Mouse (Mus musculus): ENCODE results near the gene Fam107b. TPM values are rescaled to one million over a fixed set of nuclear protein-coding genes. Genes with fewer than 3 reads are reported as not detected.

Gene Fam107b
- polyA plus RNA-seq, 1 experiment from 2014 or later, result 30.3 TPM

DNA sequence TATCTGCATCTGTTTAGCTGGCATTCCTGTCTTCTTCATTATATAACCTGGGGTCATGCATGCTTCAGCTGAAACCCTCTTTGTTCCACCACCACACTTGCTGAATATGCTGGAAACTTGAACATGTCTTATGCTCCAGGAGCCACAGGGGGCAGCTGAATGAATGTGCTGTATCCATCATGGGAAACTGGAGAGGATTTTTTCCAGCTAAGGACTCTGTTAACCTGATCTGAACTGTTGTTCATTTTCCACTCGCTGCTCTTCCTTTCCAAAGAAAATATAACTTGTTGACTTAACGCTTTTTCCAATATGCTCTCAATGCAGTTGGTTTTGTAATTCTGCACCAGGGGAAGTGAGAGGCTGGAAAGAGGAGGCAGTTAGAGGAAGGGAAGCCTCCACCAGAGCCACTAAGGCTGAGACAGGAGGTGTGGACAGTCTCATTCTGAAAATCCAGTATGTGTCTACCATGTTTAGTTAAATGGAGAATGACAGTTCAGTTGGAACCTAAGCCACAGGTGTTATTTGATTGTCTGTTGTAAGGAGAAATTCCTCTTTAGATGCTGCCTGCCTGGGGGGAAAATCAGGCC lies 9.1 kb downstream of the Fam107b start:
- no peak for ATAC-seq (replicated peaks)
- H3K9me3 ChIP-seq, result no peaks in the 10 kb centered on the region
- H3K36me3 ChIP-seq (replicated peaks), result no peaks in the 10 kb centered on the region
- no peaks in the 10 kb centered on the region for H3K27me3 ChIP-seq (replicated peaks)
- no peak overlapping the region for H3K4me2 ChIP-seq
- H3K9ac ChIP-seq, result no peak overlapping the region
- H3K4me1 ChIP-seq, result no peaks in the 10 kb centered on the region
- H3K27ac ChIP-seq, result no peak overlapping the region
- no peak overlapping the region for H3K4me3 ChIP-seq
- 79% methylated on average over 2 of the region's 2 CpGs for WGBS

DNA sequence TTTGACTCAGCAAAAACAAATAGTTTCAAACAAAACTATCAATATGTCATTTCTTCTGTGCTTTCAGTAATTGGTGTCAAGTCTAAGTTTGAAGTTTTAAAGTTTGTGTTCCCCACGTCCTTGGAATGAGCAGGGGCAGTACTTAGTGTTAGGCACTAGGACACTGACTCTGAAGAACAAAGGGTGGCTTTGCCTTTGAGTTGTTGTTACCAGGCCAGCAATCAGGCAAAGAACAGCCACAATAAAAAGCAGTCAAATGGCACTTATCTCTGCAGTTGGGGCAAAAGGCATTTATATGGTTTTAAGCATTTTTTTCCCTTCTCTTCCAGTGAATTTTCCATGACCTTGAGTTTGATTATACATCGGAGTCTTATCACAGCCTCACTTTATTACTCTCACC lies 12.5 kb downstream of the Fam107b start:
- Histone ChIP-seq H3K4me3 (no peak overlapping the region), H3K27me3 (replicated peaks) (no peaks in the 10 kb centered on the region), H3K4me1 (no peaks in the 10 kb centered on the region), H3K27ac (no peak overlapping the region), H3K9me3 (no peaks in the 10 kb centered on the region), H3K4me2 (no peak overlapping the region), H3K36me3 (replicated peaks) (no peaks in the 10 kb centered on the region), H3K9ac (no peak overlapping the region)
- 79% methylated on average over 2 of the region's 2 CpGs for WGBS
- no peak for ATAC-seq (replicated peaks)

- Histone ChIP-seq H3K9ac (no peak overlapping the region), H3K9me3 (no peaks in the 10 kb centered on the region), H3K4me3 (no peak overlapping the region), H3K36me3 (replicated peaks) (no peaks in the 10 kb centered on the region), H3K4me2 (no peak overlapping the region), H3K27me3 (replicated peaks) (no peaks in the 10 kb centered on the region), H3K4me1 (no peaks in the 10 kb centered on the region), H3K27ac (no peak overlapping the region)
- WGBS, result 83% methylated on average over 3 of the region's 3 CpGs
- ATAC-seq (replicated peaks), result no peak
Observed at GRCm38 (mm10) chr2:3585231-3585783, 15.0 kb downstream of the Fam107b start.

DNA sequence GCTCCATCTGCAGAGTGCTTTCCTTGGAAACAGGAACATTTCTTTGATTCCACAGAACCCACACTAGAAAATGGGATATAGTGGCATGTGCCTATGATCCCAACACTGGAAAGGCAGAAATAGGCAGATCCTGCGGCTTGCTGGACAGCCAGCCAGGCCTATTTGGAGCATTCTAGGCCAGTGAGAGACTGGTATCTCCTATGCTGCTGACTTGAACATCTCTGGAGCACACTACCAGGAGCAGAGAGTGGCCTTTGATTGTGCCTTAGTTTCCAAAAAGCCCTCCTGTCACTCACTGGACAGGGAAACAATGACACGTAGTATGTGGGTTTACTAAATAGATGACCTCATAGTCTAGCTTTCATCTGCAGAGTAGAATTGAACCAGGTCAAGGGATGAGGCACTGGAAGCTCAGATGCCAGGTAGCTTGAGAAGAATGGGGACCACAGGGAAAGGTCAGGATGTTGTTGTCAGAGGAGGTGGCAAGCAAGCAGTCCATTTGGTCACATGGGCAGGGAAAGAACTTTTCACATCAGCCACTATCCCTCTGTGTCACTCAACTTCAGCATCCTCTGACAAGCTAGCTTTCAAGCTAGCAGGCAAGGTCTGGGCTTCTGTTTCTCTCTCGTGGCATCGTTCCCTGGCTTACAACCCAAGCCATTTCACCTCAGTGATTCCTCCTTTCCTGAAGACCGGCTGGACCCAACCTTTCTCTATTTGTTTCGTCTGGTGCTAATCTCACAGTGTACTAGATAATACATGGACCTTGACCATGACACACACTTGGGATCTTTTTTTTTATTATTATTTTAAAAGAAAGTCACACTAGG lies 20.0 kb downstream of the Fam107b start:
- no peak overlapping the region for H3K27ac ChIP-seq
- no peaks in the 10 kb centered on the region for H3K27me3 ChIP-seq (replicated peaks)
- H3K36me3 ChIP-seq (replicated peaks), result no peaks in the 10 kb centered on the region
- H3K9me3 ChIP-seq, result no peaks in the 10 kb centered on the region
- H3K4me3 ChIP-seq, result no peak overlapping the region
- no peak overlapping the region for H3K4me2 ChIP-seq
- WGBS, result 88% methylated on average over 6 of the region's 6 CpGs
- H3K4me1 ChIP-seq, result no peaks in the 10 kb centered on the region
- H3K9ac ChIP-seq, result no peak overlapping the region
- ATAC-seq (replicated peaks), result no peak

GRCm38 (mm10) chr2:3590916-3591197 lies 20.6 kb downstream of the Fam107b start:
- no peaks in the 10 kb centered on the region for H3K36me3 ChIP-seq (replicated peaks)
- no peak overlapping the region for H3K4me2 ChIP-seq
- no peaks in the 10 kb centered on the region for H3K4me1 ChIP-seq
- no peaks in the 10 kb centered on the region for H3K9me3 ChIP-seq
- no peak for ATAC-seq (replicated peaks)
- H3K27ac ChIP-seq, result no peak overlapping the region
- H3K9ac ChIP-seq, result no peak overlapping the region
- no peak overlapping the region for H3K4me3 ChIP-seq
- no peaks in the 10 kb centered on the region for H3K27me3 ChIP-seq (replicated peaks)
- WGBS, result 92% methylated on average over 1 of the region's 1 CpGs

- H3K36me3 ChIP-seq (replicated peaks), result no peaks in the 10 kb centered on the region
- no peaks in the 10 kb centered on the region for H3K4me1 ChIP-seq
- no peak overlapping the region for H3K4me2 ChIP-seq
- H3K9me3 ChIP-seq, result no peaks in the 10 kb centered on the region
- no peak overlapping the region for H3K27ac ChIP-seq
- ATAC-seq (replicated peaks), result no peak
- WGBS, result 83% methylated on average over 2 of the region's 2 CpGs
- H3K4me3 ChIP-seq, result no peak overlapping the region
- H3K27me3 ChIP-seq (replicated peaks), result no peaks in the 10 kb centered on the region
- no peak overlapping the region for H3K9ac ChIP-seq
Observed at GRCm38 (mm10) chr2:3594663-3595318, 24.5 kb downstream of the Fam107b start.

DNA sequence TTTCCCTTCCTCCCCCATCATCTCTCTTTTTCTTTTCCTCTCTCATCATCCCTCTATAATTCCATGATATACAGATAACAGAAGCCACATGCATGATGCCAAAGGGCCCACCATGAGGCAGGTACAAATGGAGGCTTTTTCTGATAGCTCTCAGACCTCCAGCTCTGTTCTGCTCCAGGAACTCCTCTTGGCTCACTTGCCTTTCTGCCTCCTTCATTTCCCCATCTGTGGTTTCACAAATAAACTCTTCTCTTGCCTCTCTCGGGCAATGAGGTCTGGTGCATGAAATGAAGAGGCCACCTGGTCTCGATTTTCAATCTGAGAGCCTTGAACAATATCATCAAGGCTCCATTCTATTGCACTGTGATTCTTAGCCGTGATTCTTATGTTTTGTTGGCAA lies 30.1 kb downstream of the Fam107b start:
- no peak for ATAC-seq (replicated peaks)
- H3K36me3 ChIP-seq (replicated peaks), result no peaks in the 10 kb centered on the region
- H3K27me3 ChIP-seq (replicated peaks), result no peaks in the 10 kb centered on the region

GRCm38 (mm10) chr2:3602599-3602998 lies 32.3 kb downstream of the Fam107b start:
- Histone ChIP-seq H3K4me2 (no peak overlapping the region), H3K4me3 (no peak overlapping the region), H3K27ac (no peak overlapping the region), H3K27me3 (replicated peaks) (no peaks in the 10 kb centered on the region), H3K4me1 (no peaks in the 10 kb centered on the region), H3K9ac (no peak overlapping the region), H3K36me3 (replicated peaks) (no peaks in the 10 kb centered on the region), H3K9me3 (no peaks in the 10 kb centered on the region)
- ATAC-seq (replicated peaks), result no peak
- 89% methylated on average over 3 of the region's 3 CpGs for WGBS

More for the DNA sequence above, 30.1 kb downstream of the Fam107b start:
- Histone ChIP-seq H3K4me3 (no peak overlapping the region), H3K27ac (no peak overlapping the region), H3K9ac (no peak overlapping the region), H3K4me1 (no peaks in the 10 kb centered on the region), H3K9me3 (no peaks in the 10 kb centered on the region), H3K4me2 (no peak overlapping the region)
- WGBS, result 72% methylated on average over 3 of the region's 3 CpGs

DNA sequence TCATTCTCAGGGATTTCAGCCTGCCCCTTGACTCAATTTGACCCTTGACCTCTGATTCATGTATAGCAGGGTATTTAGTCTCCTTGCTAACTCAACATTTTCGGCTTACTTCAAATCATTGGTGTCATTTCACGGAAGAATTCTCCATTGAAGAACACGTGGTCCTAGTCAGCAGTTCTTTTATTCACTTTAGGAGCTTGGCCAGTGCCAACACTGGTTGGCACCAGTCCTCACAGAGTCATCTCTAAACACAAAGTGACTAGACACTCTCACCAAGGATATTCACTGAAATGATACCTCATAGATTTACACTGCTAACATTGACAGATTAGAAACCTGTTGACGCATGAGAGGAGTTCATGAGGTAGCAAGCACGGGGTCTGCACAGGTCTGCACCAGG lies 32.9 kb downstream of the Fam107b start:
- 88% methylated on average over 5 of the region's 5 CpGs for WGBS
- no peak for ATAC-seq (replicated peaks)
- H3K27ac ChIP-seq, result no peak overlapping the region

GRCm38 (mm10) chr2:3608868-3609854 lies 38.9 kb downstream of the Fam107b start:
- Histone ChIP-seq H3K27ac (0 out of 2 replicates have a peak overlapping the region, but pooled peaks have one; percentile 3), H3K9me3 (no peaks in the 10 kb centered on the region), H3K4me3 (no peak overlapping the region), H3K27me3 (replicated peaks) (no peaks in the 10 kb centered on the region), H3K9ac (no peak overlapping the region), H3K4me2 (no peak overlapping the region), H3K36me3 (replicated peaks) (no peaks in the 10 kb centered on the region), H3K4me1 (0 out of 2 replicates have a peak, but pooled peaks cover 3% of the 10 kb centered on the region)
- WGBS, result 45% methylated on average over 8 of the region's 8 CpGs
- ATAC-seq (replicated peaks), result peak; percentile 85

More for the DNA sequence above, 32.9 kb downstream of the Fam107b start:
- H3K4me2 ChIP-seq, result no peak overlapping the region
- H3K4me1 ChIP-seq, result no peaks in the 10 kb centered on the region
- H3K4me3 ChIP-seq, result no peak overlapping the region
- H3K36me3 ChIP-seq (replicated peaks), result no peaks in the 10 kb centered on the region
- H3K27me3 ChIP-seq (replicated peaks), result no peaks in the 10 kb centered on the region
- no peak overlapping the region for H3K9ac ChIP-seq
- no peaks in the 10 kb centered on the region for H3K9me3 ChIP-seq

GRCm38 (mm10) chr2:3618446-3618845 lies 48.2 kb downstream of the Fam107b start:
- H3K27ac ChIP-seq, result no peak overlapping the region
- H3K27me3 ChIP-seq (replicated peaks), result no peaks in the 10 kb centered on the region
- H3K36me3 ChIP-seq (replicated peaks), result no peaks in the 10 kb centered on the region
- H3K4me1 ChIP-seq, result no peaks in the 10 kb centered on the region
- H3K4me2 ChIP-seq, result no peak overlapping the region
- WGBS, result 94% methylated on average over 1 of the region's 1 CpGs
- H3K9me3 ChIP-seq, result no peaks in the 10 kb centered on the region
- ATAC-seq (replicated peaks), result no peak
- no peak overlapping the region for H3K4me3 ChIP-seq
- H3K9ac ChIP-seq, result no peak overlapping the region

- whole genome bisulfite sequencing, result 83% methylated on average over 6 of the region's 6 CpGs
- H3K36me3 ChIP-seq (replicated peaks), result no peaks in the 10 kb centered on the region
- ATAC-seq (replicated peaks), result no peak
- H3K27ac ChIP-seq, result no peak overlapping the region
- no peaks in the 10 kb centered on the region for H3K4me1 ChIP-seq
- no peaks in the 10 kb centered on the region for H3K27me3 ChIP-seq (replicated peaks)
- no peaks in the 10 kb centered on the region for H3K9me3 ChIP-seq
- no peak overlapping the region for H3K4me3 ChIP-seq
- H3K4me2 ChIP-seq, result no peak overlapping the region
- no peak overlapping the region for H3K9ac ChIP-seq
Observed at GRCm38 (mm10) chr2:3621568-3621967, 51.3 kb downstream of the Fam107b start.
